Mouse (Mus musculus): Measurements from ENCODE around the gene Fanca. TPM values are rescaled to one million over a fixed set of nuclear protein-coding genes. Genes with fewer than 3 reads are reported as not detected.

Gene Fanca
- total RNA-seq (2014; fragmentation: Nextera tagmentation) (21.2 and 30.3 TPM in 2 replicates), total RNA-seq (2017) (26.2 and 26.3 TPM in 2 replicates), polyA plus RNA-seq (2012) (48.7 and 50.9 TPM in 2 replicates)

- Histone ChIP-seq H3K27me3 (ENCODE audit: insufficient read depth, low read length) (peaks cover 10% of the 10 kb centered on the region; the same call in 1 of the 2 replicates), H3K4me3 (ENCODE audit: low read depth, low read length) (peak within 1 kb of the TSS; percentile 78), H3K9me3 (replicated peaks) (no peaks in the 10 kb centered on the region), H3K4me1 (ENCODE audit: insufficient read depth, low read depth, low read length) (peaks cover 8% of the 10 kb centered on the region), H3K36me3 (replicated peaks) (peaks cover 19% of the 10 kb centered on the region)
- ATAC-seq (ENCODE audit: extremely low read depth, insufficient number of reproducible peaks, low FRiP score, poor library complexity, severe bottlenecking), result peak; percentile 95
- TF ChIP-seq CTCF (IDR thresholded peaks at IDR 0.05; ENCODE audit: low read depth, low read length) (no peak), TAL1 (conservative IDR thresholded peaks at IDR 0.05; ENCODE audit: low read depth, low read length) (no peak), POLR2AphosphoS5 (IDR thresholded peaks at IDR 0.05; ENCODE audit: insufficient replicate concordance, low read depth, low read length) (no peak), GATA1 (IDR thresholded peaks at IDR 0.05; ENCODE audit: borderline replicate concordance, low read length) (no peak), GATA2 (IDR thresholded peaks at IDR 0.05; ENCODE audit: borderline replicate concordance, low read depth, low read length) (no peak)
- DNase-seq (ENCODE audit: low spot score), result peak; percentile 98
These were observed at the start of gene Fanca for GRCm38 (mm10) chr8:123318467-123318911. Gene Fanca (minus strand): TSS chr8:123318576.

- no peaks in the 10 kb centered on the region for H3K9me3 ChIP-seq (replicated peaks)
- H3K4me3 ChIP-seq (ENCODE audit: low read depth, low read length), result no peak overlapping the region
- no peaks in the 10 kb centered on the region for H3K36me3 ChIP-seq (replicated peaks)
- TF ChIP-seq GATA2 (IDR thresholded peaks at IDR 0.05; ENCODE audit: borderline replicate concordance, low read depth, low read length) (no peak), CTCF (IDR thresholded peaks at IDR 0.05; ENCODE audit: low read depth, low read length) (peak; percentile 41; the same call in 1 of the 2 replicates)
- H3K27me3 ChIP-seq (ENCODE audit: insufficient read depth, low read length), result peaks cover 53% of the 10 kb centered on the region
- no peaks in the 10 kb centered on the region for H3K4me1 ChIP-seq (ENCODE audit: insufficient read depth, low read depth, low read length)
- peak; percentile 60 for DNase-seq (ENCODE audit: low spot score)
- ATAC-seq (ENCODE audit: extremely low read depth, insufficient number of reproducible peaks, low FRiP score, poor library complexity, severe bottlenecking), result no peak
These were observed 42.8 kb upstream of the Fanca start for GRCm38 (mm10) chr8:123361082-123361739.

- H3K4me3 ChIP-seq (ENCODE audit: low read depth, low read length), result no peak overlapping the region
- H3K4me1 ChIP-seq (ENCODE audit: insufficient read depth, low read depth, low read length), result no peaks in the 10 kb centered on the region
- no peaks in the 10 kb centered on the region for H3K36me3 ChIP-seq (replicated peaks)
- TF ChIP-seq TAL1 (conservative IDR thresholded peaks at IDR 0.05; ENCODE audit: low read depth, low read length) (no peak), GATA1 (IDR thresholded peaks at IDR 0.05; ENCODE audit: borderline replicate concordance, low read length) (no peak), CTCF (IDR thresholded peaks at IDR 0.05; ENCODE audit: low read depth, low read length) (no peak), POLR2AphosphoS5 (IDR thresholded peaks at IDR 0.05; ENCODE audit: insufficient replicate concordance, low read depth, low read length) (no peak), GATA2 (IDR thresholded peaks at IDR 0.05; ENCODE audit: borderline replicate concordance, low read depth, low read length) (no peak)
- H3K27me3 ChIP-seq (ENCODE audit: insufficient read depth, low read length), result peaks cover 48% of the 10 kb centered on the region
- DNase-seq (ENCODE audit: low spot score) (no peak), ATAC-seq (ENCODE audit: extremely low read depth, insufficient number of reproducible peaks, low FRiP score, poor library complexity, severe bottlenecking) (no peak)
- no peaks in the 10 kb centered on the region for H3K9me3 ChIP-seq (replicated peaks)
These were observed 34.8 kb upstream of the Fanca start for GRCm38 (mm10) chr8:123353216-123353615.

GRCm38 (mm10) chr8:123352786-123353185 lies 34.4 kb upstream of the Fanca start:
- ATAC-seq (ENCODE audit: extremely low read depth, insufficient number of reproducible peaks, low FRiP score, poor library complexity, severe bottlenecking) (no peak), DNase-seq (ENCODE audit: low spot score) (no peak)
- H3K36me3 ChIP-seq (replicated peaks), result no peaks in the 10 kb centered on the region
- H3K27me3 ChIP-seq (ENCODE audit: insufficient read depth, low read length), result peaks cover 50% of the 10 kb centered on the region
- H3K4me3 ChIP-seq (ENCODE audit: low read depth, low read length), result no peak overlapping the region
- H3K9me3 ChIP-seq (replicated peaks), result no peaks in the 10 kb centered on the region
- H3K4me1 ChIP-seq (ENCODE audit: insufficient read depth, low read depth, low read length), result no peaks in the 10 kb centered on the region
- TF ChIP-seq TAL1 (conservative IDR thresholded peaks at IDR 0.05; ENCODE audit: low read depth, low read length) (no peak), GATA1 (IDR thresholded peaks at IDR 0.05; ENCODE audit: borderline replicate concordance, low read length) (no peak), GATA2 (IDR thresholded peaks at IDR 0.05; ENCODE audit: borderline replicate concordance, low read depth, low read length) (no peak), CTCF (IDR thresholded peaks at IDR 0.05; ENCODE audit: low read depth, low read length) (no peak), POLR2AphosphoS5 (IDR thresholded peaks at IDR 0.05; ENCODE audit: insufficient replicate concordance, low read depth, low read length) (no peak)

- Histone ChIP-seq H3K4me3 (ENCODE audit: low read depth, low read length) (no peak overlapping the region), H3K36me3 (replicated peaks) (no peaks in the 10 kb centered on the region), H3K4me1 (ENCODE audit: insufficient read depth, low read depth, low read length) (no peaks in the 10 kb centered on the region), H3K27me3 (ENCODE audit: insufficient read depth, low read length) (peaks cover 47% of the 10 kb centered on the region), H3K9me3 (replicated peaks) (no peaks in the 10 kb centered on the region)
- TF ChIP-seq GATA2 (IDR thresholded peaks at IDR 0.05; ENCODE audit: borderline replicate concordance, low read depth, low read length) (no peak), GATA1 (IDR thresholded peaks at IDR 0.05; ENCODE audit: borderline replicate concordance, low read length) (no peak), CTCF (IDR thresholded peaks at IDR 0.05; ENCODE audit: low read depth, low read length) (no peak), TAL1 (conservative IDR thresholded peaks at IDR 0.05; ENCODE audit: low read depth, low read length) (no peak), POLR2AphosphoS5 (IDR thresholded peaks at IDR 0.05; ENCODE audit: insufficient replicate concordance, low read depth, low read length) (no peak)
- ATAC-seq (ENCODE audit: extremely low read depth, insufficient number of reproducible peaks, low FRiP score, poor library complexity, severe bottlenecking), result no peak
- no peak for DNase-seq (ENCODE audit: low spot score)
These were observed 33.7 kb upstream of the Fanca start for GRCm38 (mm10) chr8:123352118-123352517.

GRCm38 (mm10) chr8:123349073-123349472 lies 30.7 kb upstream of the Fanca start:
- ATAC-seq (ENCODE audit: extremely low read depth, insufficient number of reproducible peaks, low FRiP score, poor library complexity, severe bottlenecking) (no peak), DNase-seq (ENCODE audit: low spot score) (no peak)
- Histone ChIP-seq H3K4me3 (ENCODE audit: low read depth, low read length) (no peak overlapping the region), H3K36me3 (replicated peaks) (no peaks in the 10 kb centered on the region), H3K9me3 (replicated peaks) (no peaks in the 10 kb centered on the region), H3K27me3 (ENCODE audit: insufficient read depth, low read length) (peaks cover 51% of the 10 kb centered on the region), H3K4me1 (ENCODE audit: insufficient read depth, low read depth, low read length) (peaks cover 3% of the 10 kb centered on the region; the same call in 1 of the 2 replicates)
- TF ChIP-seq GATA2 (IDR thresholded peaks at IDR 0.05; ENCODE audit: borderline replicate concordance, low read depth, low read length), result no peak
- no peak for TF ChIP-seq GATA1 (IDR thresholded peaks at IDR 0.05; ENCODE audit: borderline replicate concordance, low read length)
- no peak for TF ChIP-seq POLR2AphosphoS5 (IDR thresholded peaks at IDR 0.05; ENCODE audit: insufficient replicate concordance, low read depth, low read length)
- no peak for TF ChIP-seq TAL1 (conservative IDR thresholded peaks at IDR 0.05; ENCODE audit: low read depth, low read length)
- TF ChIP-seq CTCF (IDR thresholded peaks at IDR 0.05; ENCODE audit: low read depth, low read length), result no peak
